Mouse (Mus musculus): ENCODE data around the gene Mtnr1a. TPM values are rescaled to one million over a fixed set of nuclear protein-coding genes. Genes with fewer than 3 reads are reported as not detected.

The Mtnr1a gene
- 0.11 and 0.15 TPM in 2 replicates for polyA plus RNA-seq (2014; fragmentation: Nextera tagmentation; extraction: Ambion mirVana)

GRCm38 (mm10) chr8:45068759-45069386, at the start of gene Mtnr1a:
Gene Mtnr1a, plus strand, starts transcription at chr8:45069137.
- H3K27me3 ChIP-seq (replicated peaks; ENCODE audit: control insufficient read depth, insufficient read depth, low read length), result no peaks in the 10 kb centered on the region
- no peaks in the 10 kb centered on the region for H3K36me3 ChIP-seq (ENCODE audit: control insufficient read depth, insufficient read depth, low read length)
- H3K27ac ChIP-seq (ENCODE audit: low read depth), result no peak within 1 kb of the TSS
- H3K4me1 ChIP-seq (replicated peaks; ENCODE audit: control insufficient read depth, insufficient read depth, low read length), result no peaks in the 10 kb centered on the region; the same call in 1 of the 2 replicates
- H3K4me2 ChIP-seq (ENCODE audit: low read length), result peak within 1 kb of the TSS; percentile 50
- 8% methylated on average over 29 of the region's 29 CpGs for WGBS
- ATAC-seq (replicated peaks; ENCODE audit: low FRiP score, low TSS enrichment, low read depth), result peak; percentile 89
- peak within 1 kb of the TSS; percentile 17 for H3K4me3 ChIP-seq (ENCODE audit: low read depth, low read length)
- H3K9ac ChIP-seq (ENCODE audit: low read length), result no peak within 1 kb of the TSS
- DNase-seq (ENCODE audit: low spot score), result peak; percentile 99
- no peaks in the 10 kb centered on the region for H3K9me3 ChIP-seq (ENCODE audit: control insufficient read depth, low read length)

- Histone ChIP-seq H3K4me3 (ENCODE audit: low read depth, low read length) (no peak overlapping the region), H3K27ac (ENCODE audit: low read depth) (no peak overlapping the region), H3K4me2 (ENCODE audit: low read length) (no peak overlapping the region), H3K27me3 (replicated peaks; ENCODE audit: control insufficient read depth, insufficient read depth, low read length) (no peaks in the 10 kb centered on the region), H3K36me3 (ENCODE audit: control insufficient read depth, insufficient read depth, low read length) (peaks cover 76% of the 10 kb centered on the region), H3K9me3 (ENCODE audit: control insufficient read depth, low read length) (0 out of 2 replicates have a peak, but pooled peaks cover 2% of the 10 kb centered on the region), H3K4me1 (replicated peaks; ENCODE audit: control insufficient read depth, insufficient read depth, low read length) (no peaks in the 10 kb centered on the region), H3K9ac (ENCODE audit: low read length) (no peak overlapping the region)
- ATAC-seq (replicated peaks; ENCODE audit: low FRiP score, low TSS enrichment, low read depth) (no peak), DNase-seq (ENCODE audit: low spot score) (no peak)
- WGBS, result 75% methylated on average over 5 of the region's 5 CpGs
These were observed 49.7 kb upstream of the Mtnr1a start for GRCm38 (mm10) chr8:45019241-45019640.

GRCm38 (mm10) chr8:45021171-45021570, 47.8 kb upstream of the Mtnr1a start:
- H3K36me3 ChIP-seq (ENCODE audit: control insufficient read depth, insufficient read depth, low read length), result peaks cover 76% of the 10 kb centered on the region
- H3K9me3 ChIP-seq (ENCODE audit: control insufficient read depth, low read length), result 0 out of 2 replicates have a peak, but pooled peaks cover 4% of the 10 kb centered on the region
- no peak overlapping the region for H3K4me2 ChIP-seq (ENCODE audit: low read length)
- H3K9ac ChIP-seq (ENCODE audit: low read length), result no peak overlapping the region
- no peaks in the 10 kb centered on the region for H3K27me3 ChIP-seq (replicated peaks; ENCODE audit: control insufficient read depth, insufficient read depth, low read length)
- no peak overlapping the region for H3K4me3 ChIP-seq (ENCODE audit: low read depth, low read length)
- H3K27ac ChIP-seq (ENCODE audit: low read depth), result no peak overlapping the region
- H3K4me1 ChIP-seq (replicated peaks; ENCODE audit: control insufficient read depth, insufficient read depth, low read length), result no peaks in the 10 kb centered on the region
- DNase-seq (ENCODE audit: low spot score) (peak; percentile 36), ATAC-seq (replicated peaks; ENCODE audit: low FRiP score, low TSS enrichment, low read depth) (no peak)
- 80% methylated on average over 5 of the region's 5 CpGs for WGBS

- Histone ChIP-seq H3K9ac (ENCODE audit: low read length) (no peak overlapping the region), H3K27me3 (replicated peaks; ENCODE audit: control insufficient read depth, insufficient read depth, low read length) (no peaks in the 10 kb centered on the region), H3K4me2 (ENCODE audit: low read length) (no peak overlapping the region), H3K4me1 (replicated peaks; ENCODE audit: control insufficient read depth, insufficient read depth, low read length) (no peaks in the 10 kb centered on the region), H3K4me3 (ENCODE audit: low read depth, low read length) (no peak overlapping the region), H3K36me3 (ENCODE audit: control insufficient read depth, insufficient read depth, low read length) (peaks cover 79% of the 10 kb centered on the region), H3K27ac (ENCODE audit: low read depth) (no peak overlapping the region), H3K9me3 (ENCODE audit: control insufficient read depth, low read length) (0 out of 2 replicates have a peak, but pooled peaks cover 4% of the 10 kb centered on the region)
- DNase-seq (ENCODE audit: low spot score) (peak; percentile 39), ATAC-seq (replicated peaks; ENCODE audit: low FRiP score, low TSS enrichment, low read depth) (no peak)
- WGBS, result 89% methylated on average over 21 of the region's 21 CpGs
These were observed 46.8 kb upstream of the Mtnr1a start for GRCm38 (mm10) chr8:45021911-45022665.

GRCm38 (mm10) chr8:45028081-45028497, 40.8 kb upstream of the Mtnr1a start:
- Histone ChIP-seq H3K4me1 (replicated peaks; ENCODE audit: control insufficient read depth, insufficient read depth, low read length) (no peaks in the 10 kb centered on the region), H3K4me3 (ENCODE audit: low read depth, low read length) (no peak overlapping the region), H3K27ac (ENCODE audit: low read depth) (no peak overlapping the region), H3K36me3 (ENCODE audit: control insufficient read depth, insufficient read depth, low read length) (peaks cover 96% of the 10 kb centered on the region), H3K9me3 (ENCODE audit: control insufficient read depth, low read length) (0 out of 2 replicates have a peak, but pooled peaks cover 4% of the 10 kb centered on the region), H3K27me3 (replicated peaks; ENCODE audit: control insufficient read depth, insufficient read depth, low read length) (no peaks in the 10 kb centered on the region), H3K4me2 (ENCODE audit: low read length) (no peak overlapping the region), H3K9ac (ENCODE audit: low read length) (no peak overlapping the region)
- ATAC-seq (replicated peaks; ENCODE audit: low FRiP score, low TSS enrichment, low read depth) (no peak), DNase-seq (ENCODE audit: low spot score) (peak; percentile 45)
- 69% methylated on average over 6 of the region's 6 CpGs for WGBS

- H3K4me1 ChIP-seq (replicated peaks; ENCODE audit: control insufficient read depth, insufficient read depth, low read length), result no peaks in the 10 kb centered on the region
- H3K36me3 ChIP-seq (ENCODE audit: control insufficient read depth, insufficient read depth, low read length), result peaks cover 98% of the 10 kb centered on the region
- DNase-seq (ENCODE audit: low spot score), result no peak
- no peaks in the 10 kb centered on the region for H3K27me3 ChIP-seq (replicated peaks; ENCODE audit: control insufficient read depth, insufficient read depth, low read length)
- H3K9me3 ChIP-seq (ENCODE audit: control insufficient read depth, low read length), result no peaks in the 10 kb centered on the region
- ATAC-seq (replicated peaks; ENCODE audit: low FRiP score, low TSS enrichment, low read depth), result no peak
- H3K4me2 ChIP-seq (ENCODE audit: low read length), result no peak overlapping the region
- 87% methylated on average over 15 of the region's 15 CpGs for WGBS
- H3K4me3 ChIP-seq (ENCODE audit: low read depth, low read length), result no peak overlapping the region
- H3K9ac ChIP-seq (ENCODE audit: low read length), result no peak overlapping the region
- no peak overlapping the region for H3K27ac ChIP-seq (ENCODE audit: low read depth)
These were observed 30.6 kb upstream of the Mtnr1a start for GRCm38 (mm10) chr8:45038350-45038749.

- 96% methylated on average over 26 of the region's 26 CpGs for WGBS
- DNase-seq (ENCODE audit: low spot score) (no peak), ATAC-seq (replicated peaks; ENCODE audit: low FRiP score, low TSS enrichment, low read depth) (no peak)
- H3K4me1 ChIP-seq (replicated peaks; ENCODE audit: control insufficient read depth, insufficient read depth, low read length), result no peaks in the 10 kb centered on the region
- no peak overlapping the region for H3K9ac ChIP-seq (ENCODE audit: low read length)
- H3K27ac ChIP-seq (ENCODE audit: low read depth), result no peak overlapping the region
- no peaks in the 10 kb centered on the region for H3K9me3 ChIP-seq (ENCODE audit: control insufficient read depth, low read length)
- peaks cover 91% of the 10 kb centered on the region for H3K36me3 ChIP-seq (ENCODE audit: control insufficient read depth, insufficient read depth, low read length)
- no peaks in the 10 kb centered on the region for H3K27me3 ChIP-seq (replicated peaks; ENCODE audit: control insufficient read depth, insufficient read depth, low read length)
- no peak overlapping the region for H3K4me2 ChIP-seq (ENCODE audit: low read length)
- no peak overlapping the region for H3K4me3 ChIP-seq (ENCODE audit: low read depth, low read length)
These were observed 24.8 kb upstream of the Mtnr1a start for GRCm38 (mm10) chr8:45044160-45044559.

- Histone ChIP-seq H3K36me3 (ENCODE audit: control insufficient read depth, insufficient read depth, low read length) (peaks cover 74% of the 10 kb centered on the region), H3K4me3 (ENCODE audit: low read depth, low read length) (no peak overlapping the region), H3K27ac (ENCODE audit: low read depth) (no peak overlapping the region), H3K9ac (ENCODE audit: low read length) (no peak overlapping the region), H3K27me3 (replicated peaks; ENCODE audit: control insufficient read depth, insufficient read depth, low read length) (no peaks in the 10 kb centered on the region), H3K9me3 (ENCODE audit: control insufficient read depth, low read length) (peaks cover 2% of the 10 kb centered on the region; the same call in 1 of the 2 replicates), H3K4me1 (replicated peaks; ENCODE audit: control insufficient read depth, insufficient read depth, low read length) (no peaks in the 10 kb centered on the region), H3K4me2 (ENCODE audit: low read length) (no peak overlapping the region)
- WGBS, result 91% methylated on average over 8 of the region's 8 CpGs
- no peak for ATAC-seq (replicated peaks; ENCODE audit: low FRiP score, low TSS enrichment, low read depth)
- DNase-seq (ENCODE audit: low spot score), result no peak
These were observed 18.5 kb upstream of the Mtnr1a start for GRCm38 (mm10) chr8:45050451-45050850.
